Mouse (Mus musculus) macrophage (primary cell): Measurements from ENCODE around the gene Meis2. TPM values are rescaled to one million over a fixed set of nuclear protein-coding genes. Genes with fewer than 3 reads are reported as not detected.

Source experiments
- H3K27ac ChIP-seq: fragments of 350-480 bp; formaldehyde crosslinking; 2 replicates; pipeline ENCODE4 v1.9.0; 2021
- H3K36me3 ChIP-seq: fragments of 350-480 bp; formaldehyde crosslinking; 2 replicates; pipeline ENCODE4 v1.9.0; 2021; ENCODE audit errors: inconsistent target
- H3K4me3 ChIP-seq: fragments of 350-480 bp; formaldehyde crosslinking; 2 replicates; pipeline ENCODE4 v1.9.0; 2021; ENCODE audit errors: inconsistent target
- H3K79me2 ChIP-seq: fragments of 350-480 bp; formaldehyde crosslinking; 2 replicates; pipeline ENCODE4 v1.9.0; 2021; ENCODE audit errors: inconsistent target
- WGBS: methylation state at CpG from one replicate; pipeline ENCODE4 v1.1.7; 2026; ENCODE audit warnings: inconsistent platforms; ENCODE audit not compliant: missing documents; 5-methylcytosine and 5-hydroxymethylcytosine counted together
- polyA plus RNA-seq: library from polyadenylated mRNA; stranded (reverse); fragments of 250-400 nt; gene quantifications from 3 replicates; pipeline ENCODE4 v1.2.4, GENCODE M21; 2018; ENCODE audit warnings: inconsistent platforms

Meis2 gene
- polyA plus RNA-seq, 1 experiment from 2014 or later = not detected

- Histone ChIP-seq H3K79me2 (no peaks in the 10 kb centered on the region), H3K4me3 (no peak overlapping the region), H3K36me3 (no peaks in the 10 kb centered on the region), H3K27ac (no peak overlapping the region)
- WGBS = 88% methylated on average over 9 of the region's 9 CpGs
These were observed 181.5 kb downstream of the Meis2 start for GRCm38 (mm10) chr2:115884184-115884583.

- 85% methylated on average over 10 of the region's 10 CpGs for WGBS
- H3K4me3 ChIP-seq = no peak overlapping the region
- no peaks in the 10 kb centered on the region for H3K36me3 ChIP-seq
These were observed 182.1 kb downstream of the Meis2 start for GRCm38 (mm10) chr2:115883520-115883919.

DNA sequence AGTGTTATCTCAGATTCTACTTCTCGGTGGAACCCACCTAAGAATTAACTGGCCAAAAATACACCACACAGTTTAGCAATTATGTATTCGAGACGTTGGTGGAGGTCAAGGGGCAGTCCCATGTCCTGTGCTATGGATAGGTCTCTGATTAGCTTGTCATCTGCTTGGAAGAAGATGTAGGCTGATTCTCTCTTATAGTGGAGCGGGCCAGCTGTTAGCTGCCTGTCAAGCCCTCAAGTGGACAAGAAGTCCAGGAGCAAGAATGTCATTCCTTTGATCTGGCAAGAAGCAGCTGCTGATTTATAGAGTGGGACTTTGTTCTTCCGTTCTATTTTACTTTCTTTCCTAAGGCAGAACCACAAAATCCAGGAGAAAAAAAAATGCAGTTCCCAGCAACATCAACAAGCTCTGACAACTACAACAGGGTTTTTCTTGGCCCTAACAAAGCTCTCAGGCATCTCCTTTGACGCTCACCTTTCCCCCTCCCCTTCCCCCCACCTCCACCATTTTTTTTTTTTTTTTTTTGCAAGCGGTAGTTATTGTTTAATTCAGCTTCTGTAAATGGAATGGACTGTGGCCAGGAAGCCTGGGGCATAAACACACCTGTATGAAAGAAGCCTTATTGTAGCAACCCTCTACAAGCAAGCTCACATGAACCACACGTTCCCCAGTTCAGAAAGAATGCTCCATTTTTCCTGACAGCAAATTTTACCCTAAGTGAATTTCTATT, 189.7 kb downstream of the Meis2 start:
- no peaks in the 10 kb centered on the region for H3K79me2 ChIP-seq
- 87% methylated on average over 7 of the region's 8 CpGs for WGBS
- no peak overlapping the region for H3K4me3 ChIP-seq
- H3K27ac ChIP-seq = no peak overlapping the region
- H3K36me3 ChIP-seq = no peaks in the 10 kb centered on the region

More at GRCm38 (mm10) chr2:115883520-115883919, 182.1 kb downstream of the Meis2 start:
- Histone ChIP-seq H3K79me2 (no peaks in the 10 kb centered on the region), H3K27ac (no peak overlapping the region)

DNA sequence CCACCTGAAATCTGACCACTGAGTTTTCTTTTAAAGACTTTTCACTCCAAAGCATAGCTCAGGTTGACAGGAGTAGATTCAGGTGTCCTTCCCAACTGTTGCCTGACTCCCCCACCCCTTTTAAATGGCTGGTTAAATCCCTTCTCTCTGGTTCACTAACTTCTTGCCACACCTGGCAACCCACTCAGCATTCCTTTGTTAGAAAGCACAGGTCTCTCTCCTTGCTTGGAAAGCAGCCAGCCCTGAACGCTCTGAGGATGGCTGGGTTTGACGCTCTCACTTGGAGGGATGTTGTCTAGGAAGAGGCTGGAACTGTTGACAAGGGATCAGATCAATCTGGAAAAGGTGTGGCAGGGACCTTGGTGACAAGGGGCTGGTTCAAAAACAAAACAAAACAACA, 192.8 kb downstream of the Meis2 start:
- Histone ChIP-seq H3K79me2 (no peaks in the 10 kb centered on the region), H3K4me3 (no peak overlapping the region), H3K27ac (no peak overlapping the region), H3K36me3 (no peaks in the 10 kb centered on the region)
- WGBS = 91% methylated on average over 2 of the region's 2 CpGs

DNA sequence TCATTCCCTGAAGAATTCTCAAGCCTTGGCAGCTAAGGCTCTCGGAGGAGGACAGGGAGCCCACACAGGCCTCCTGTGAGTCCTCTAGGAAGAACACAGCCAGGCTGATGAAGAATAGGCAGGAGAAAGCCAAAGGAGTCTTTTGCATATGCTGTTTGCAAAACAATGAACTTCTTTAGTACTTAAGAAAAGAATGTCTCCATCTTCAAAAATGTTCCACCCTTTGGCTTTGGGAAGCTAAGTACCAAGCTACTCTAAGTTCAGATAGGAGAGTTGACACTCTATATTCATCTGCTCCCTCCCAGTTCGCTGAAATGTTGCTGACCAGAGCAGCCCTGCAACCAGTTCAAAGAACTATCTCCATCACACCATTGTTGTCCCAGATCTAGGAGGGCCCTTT, 195.7 kb downstream of the Meis2 start:
- WGBS = 83% methylated on average over 2 of the region's 2 CpGs
- Histone ChIP-seq H3K36me3 (no peaks in the 10 kb centered on the region), H3K4me3 (no peak overlapping the region), H3K79me2 (no peaks in the 10 kb centered on the region), H3K27ac (no peak overlapping the region)

DNA sequence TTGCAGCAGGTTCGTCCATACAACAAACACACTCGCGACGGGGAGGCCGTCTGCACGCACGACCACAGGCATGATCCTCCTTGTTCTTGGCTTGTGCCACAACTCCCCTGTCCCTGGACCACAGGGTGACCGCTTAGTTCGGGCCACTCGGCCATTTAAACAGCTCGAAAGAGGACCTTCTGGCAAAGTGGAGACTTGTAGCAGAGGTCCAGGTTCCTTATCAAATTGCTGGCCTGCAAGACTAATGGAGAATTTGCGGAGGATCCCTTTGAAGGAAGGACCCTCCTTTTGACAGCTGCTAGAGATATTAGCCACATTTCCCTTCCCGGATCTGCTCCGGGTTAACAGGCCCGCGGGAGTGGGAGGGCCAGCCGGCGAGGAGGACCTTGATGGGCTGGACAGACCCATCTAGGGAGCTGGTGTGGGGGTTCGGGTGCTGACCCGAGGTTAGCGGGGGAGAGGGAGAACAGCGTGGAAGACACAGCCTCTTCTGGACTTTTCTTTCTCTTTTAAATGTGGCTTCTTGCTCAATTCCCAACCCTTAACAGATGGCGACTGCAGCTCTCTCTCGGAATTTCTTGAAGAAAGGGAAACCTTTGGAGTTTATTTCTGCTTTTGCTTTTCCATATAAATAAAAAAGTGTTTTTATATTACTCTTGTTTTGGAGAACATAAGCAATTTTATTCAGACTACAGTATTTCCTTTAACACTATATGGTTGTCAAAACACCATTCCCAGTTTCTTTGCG, 204.9 kb downstream of the Meis2 start:
- H3K27ac ChIP-seq = no peak overlapping the region
- H3K36me3 ChIP-seq = no peaks in the 10 kb centered on the region
- no peaks in the 10 kb centered on the region for H3K79me2 ChIP-seq
- H3K4me3 ChIP-seq = no peak overlapping the region
- WGBS = 18% methylated on average over 24 of the region's 25 CpGs

- WGBS = 4% methylated on average over 15 of the region's 15 CpGs
- Histone ChIP-seq H3K4me3 (no peak overlapping the region), H3K27ac (no peak overlapping the region)
These were observed 205.5 kb downstream of the Meis2 start for GRCm38 (mm10) chr2:115860141-115860480.

GRCm38 (mm10) chr2:115859371-115860140, 206.1 kb downstream of the Meis2 start:
- no peaks in the 10 kb centered on the region for H3K79me2 ChIP-seq
- no peak overlapping the region for H3K4me3 ChIP-seq
- H3K27ac ChIP-seq = no peak overlapping the region
- H3K36me3 ChIP-seq = no peaks in the 10 kb centered on the region
- WGBS = 5% methylated on average over 24 of the region's 27 CpGs

More at GRCm38 (mm10) chr2:115860141-115860480, 205.5 kb downstream of the Meis2 start:
- Histone ChIP-seq H3K79me2 (no peaks in the 10 kb centered on the region), H3K36me3 (no peaks in the 10 kb centered on the region)

DNA sequence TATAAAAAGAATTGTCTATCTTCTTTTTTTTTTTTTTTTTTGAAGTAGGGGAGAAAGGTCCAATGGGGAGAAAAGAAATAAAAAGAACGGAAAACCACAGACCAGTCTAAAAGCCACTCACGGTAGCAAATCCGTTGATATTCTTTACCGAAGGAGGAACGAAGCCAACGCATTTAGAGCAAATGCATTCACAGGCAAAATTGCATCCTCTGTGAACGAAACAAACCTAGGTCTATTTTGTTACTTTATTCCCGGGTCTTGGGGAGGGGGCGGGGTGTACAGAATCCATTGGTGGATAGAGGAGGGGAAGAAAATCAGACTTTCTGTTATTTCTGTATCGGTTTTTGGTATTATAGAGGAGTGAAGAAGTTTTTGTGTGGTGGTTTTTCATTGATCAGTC, 206.7 kb downstream of the Meis2 start:
- H3K36me3 ChIP-seq = no peaks in the 10 kb centered on the region
- under 1% methylated on average over 10 of the region's 10 CpGs for WGBS

GRCm38 (mm10) chr2:115858246-115858645, 207.4 kb downstream of the Meis2 start:
- WGBS = 18% methylated on average over 8 of the region's 8 CpGs
- Histone ChIP-seq H3K79me2 (no peaks in the 10 kb centered on the region), H3K4me3 (no peak overlapping the region), H3K27ac (no peak overlapping the region), H3K36me3 (no peaks in the 10 kb centered on the region)

More for the DNA sequence above, 206.7 kb downstream of the Meis2 start:
- H3K79me2 ChIP-seq = no peaks in the 10 kb centered on the region
- H3K27ac ChIP-seq = no peak overlapping the region
- no peak overlapping the region for H3K4me3 ChIP-seq

- Histone ChIP-seq H3K4me3 (no peak overlapping the region), H3K27ac (no peak overlapping the region), H3K36me3 (no peaks in the 10 kb centered on the region), H3K79me2 (no peaks in the 10 kb centered on the region)
- WGBS = 45% methylated on average over 11 of the region's 11 CpGs
These were observed 208.2 kb downstream of the Meis2 start for GRCm38 (mm10) chr2:115857123-115858080.

- H3K36me3 ChIP-seq = no peaks in the 10 kb centered on the region
- no peaks in the 10 kb centered on the region for H3K79me2 ChIP-seq
- no peak overlapping the region for H3K27ac ChIP-seq
- WGBS = 6% methylated on average over 12 of the region's 13 CpGs
- no peak overlapping the region for H3K4me3 ChIP-seq
These were observed 209.1 kb downstream of the Meis2 start for GRCm38 (mm10) chr2:115856401-115857073.

- WGBS = 6% methylated on average over 32 of the region's 33 CpGs
- no peak overlapping the region for H3K27ac ChIP-seq
- no peak overlapping the region for H3K4me3 ChIP-seq
- H3K36me3 ChIP-seq = no peaks in the 10 kb centered on the region
- no peaks in the 10 kb centered on the region for H3K79me2 ChIP-seq
These were observed 209.9 kb downstream of the Meis2 start for GRCm38 (mm10) chr2:115855511-115856400.
